Mouse (Mus musculus) megakaryocyte-erythroid progenitor cell, adult 5-6 weeks (primary cell): Measurements from ENCODE around the gene Trabd2b. TPM values are rescaled to one million over a fixed set of nuclear protein-coding genes. Genes with fewer than 3 reads are reported as not detected.

Experiments
- ATAC-seq: replicated peaks from 2 replicates; pipeline ENCODE4 v1.8.0; 2016; ENCODE audit warnings: mild to moderate bottlenecking, inconsistent platforms; ENCODE audit not compliant: severe bottlenecking, poor library complexity, low FRiP score, low TSS enrichment
- total RNA-seq, 2 experiments: library from RNA; stranded (forward) in 1 of 2; stranded (reverse) in 1 of 2; fragments of 200-1000, 215-1000 nt in 1 of 2; fragments of >200 nt in 1 of 2; fragmentation: Nextera tagmentation in 1 of 2; gene quantifications; 2 replicates each; pipeline ENCODE4 v1.2.3; 2014 to 2017

Gene Trabd2b
- total RNA-seq, 2 experiments from 2014 or later: not detected

DNA sequence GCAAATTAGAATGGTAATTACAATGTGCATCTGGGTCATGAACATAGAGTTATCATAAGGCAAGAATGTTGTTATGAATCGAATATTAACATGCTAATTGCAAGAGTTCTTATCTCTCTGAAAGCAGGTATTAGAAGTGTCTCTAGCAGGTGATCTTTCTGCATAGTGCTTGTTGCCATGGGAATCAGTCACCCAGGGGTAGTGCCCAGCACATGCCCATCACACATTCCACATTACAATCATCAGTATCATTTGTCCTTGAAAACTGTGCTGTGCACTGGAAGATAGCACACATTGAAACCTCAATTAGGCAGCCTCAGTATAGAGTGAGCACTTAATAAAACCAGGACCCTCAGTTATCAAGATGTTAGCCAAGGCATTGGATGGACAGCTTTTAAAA, 26.9 kb downstream of the Trabd2b start:
- ATAC-seq: no peak

DNA sequence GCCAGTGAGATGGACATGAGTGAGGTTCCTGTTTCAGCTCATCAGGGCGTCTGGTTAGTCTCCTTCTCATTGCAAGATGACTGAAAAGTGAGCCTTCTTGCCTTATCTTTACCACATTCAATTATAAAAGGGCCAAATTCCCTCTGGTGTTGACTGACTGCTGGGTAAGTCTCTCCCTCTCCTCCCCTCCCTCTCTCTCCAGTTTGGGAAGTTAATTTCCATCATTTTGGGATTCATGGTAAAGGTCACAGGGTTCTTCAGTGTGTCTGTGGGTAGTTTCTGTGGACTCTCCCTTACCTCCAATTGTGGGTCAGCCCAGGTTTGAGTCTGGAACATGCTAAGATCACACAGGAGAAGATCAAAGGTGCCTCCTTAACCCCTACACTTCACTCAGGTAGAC, 28.2 kb downstream of the Trabd2b start:
- no peak for ATAC-seq

DNA sequence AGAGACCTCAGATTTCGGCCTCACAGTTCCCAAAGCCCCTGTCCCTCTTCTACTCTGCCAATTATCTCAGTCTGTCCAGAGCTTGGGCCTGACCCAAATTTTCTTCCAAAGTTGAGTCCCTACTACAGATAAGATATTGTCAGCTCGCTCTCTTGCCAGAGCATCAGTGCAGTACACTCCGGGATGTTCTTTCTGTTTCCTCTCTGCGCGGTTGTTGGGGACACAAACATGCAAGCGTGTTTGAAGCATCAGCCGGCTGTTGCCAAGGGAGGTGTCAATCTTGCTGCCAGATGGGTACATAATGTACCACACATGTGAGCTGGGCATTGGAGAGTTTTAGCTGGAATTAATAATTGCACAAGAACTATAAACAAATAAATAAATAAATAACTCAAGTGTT, 28.9 kb downstream of the Trabd2b start:
- ATAC-seq: no peak

DNA sequence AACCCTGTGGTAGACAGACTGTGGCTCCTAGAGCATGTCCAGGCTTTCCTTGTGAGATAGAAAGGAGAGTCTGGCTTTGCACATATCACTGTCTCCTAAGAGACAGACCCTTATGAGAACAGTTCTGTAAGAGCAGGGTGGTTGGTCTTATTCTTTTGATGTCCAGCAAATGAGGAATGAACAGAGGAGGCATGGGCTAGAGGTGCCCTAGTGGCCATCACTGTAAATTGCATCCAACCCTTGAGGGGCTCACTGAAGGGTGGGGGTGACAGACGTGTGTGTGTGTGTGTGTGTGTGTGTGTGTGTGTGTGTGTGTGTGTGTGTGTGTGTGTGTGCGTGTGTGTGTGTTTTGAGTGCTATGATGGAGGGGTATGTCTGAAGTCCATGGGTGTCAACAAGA, 32.2 kb downstream of the Trabd2b start:
- 0 out of 2 replicates have a peak, but pooled peaks have one; percentile 47 for ATAC-seq

DNA sequence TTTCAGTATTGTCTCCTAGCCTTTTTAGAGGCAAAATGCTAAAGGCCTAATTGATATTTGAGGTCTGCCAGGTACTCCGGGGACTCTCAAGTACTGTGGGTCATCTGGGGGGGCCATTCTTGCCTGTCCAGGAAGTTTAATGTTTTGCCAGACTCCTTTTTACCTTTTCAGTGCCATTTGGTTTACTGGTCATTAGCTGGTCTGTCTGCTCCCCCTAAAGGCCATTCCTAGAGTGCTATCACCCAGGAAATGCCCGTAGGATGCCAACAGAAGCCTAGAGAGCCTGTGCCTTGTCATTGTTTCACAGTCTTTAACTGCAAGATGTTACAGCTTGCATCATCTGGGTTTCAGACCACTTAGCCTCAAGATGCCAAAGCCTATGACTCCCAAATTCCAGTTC, 35.7 kb downstream of the Trabd2b start:
- ATAC-seq: no peak

DNA sequence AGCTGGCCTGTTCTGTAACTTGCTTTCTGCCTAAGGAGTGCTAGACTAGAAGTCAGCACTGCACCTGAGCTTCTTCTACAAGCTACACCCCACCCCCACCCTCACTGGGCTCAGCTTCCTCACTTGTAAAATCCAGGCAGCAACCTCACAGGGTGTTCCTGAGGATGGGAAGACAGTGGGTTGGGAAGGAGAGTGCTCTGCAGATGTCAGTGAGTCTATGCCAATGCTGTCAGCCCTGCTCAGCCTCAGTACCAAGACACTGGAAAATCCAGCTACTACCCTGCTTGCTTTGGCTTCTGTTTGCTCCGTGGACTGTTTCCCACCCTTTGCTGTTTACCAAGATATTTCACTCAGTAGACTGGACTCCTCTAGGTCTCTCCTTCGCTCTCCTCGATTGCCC, 36.1 kb downstream of the Trabd2b start:
- ATAC-seq: no peak

DNA sequence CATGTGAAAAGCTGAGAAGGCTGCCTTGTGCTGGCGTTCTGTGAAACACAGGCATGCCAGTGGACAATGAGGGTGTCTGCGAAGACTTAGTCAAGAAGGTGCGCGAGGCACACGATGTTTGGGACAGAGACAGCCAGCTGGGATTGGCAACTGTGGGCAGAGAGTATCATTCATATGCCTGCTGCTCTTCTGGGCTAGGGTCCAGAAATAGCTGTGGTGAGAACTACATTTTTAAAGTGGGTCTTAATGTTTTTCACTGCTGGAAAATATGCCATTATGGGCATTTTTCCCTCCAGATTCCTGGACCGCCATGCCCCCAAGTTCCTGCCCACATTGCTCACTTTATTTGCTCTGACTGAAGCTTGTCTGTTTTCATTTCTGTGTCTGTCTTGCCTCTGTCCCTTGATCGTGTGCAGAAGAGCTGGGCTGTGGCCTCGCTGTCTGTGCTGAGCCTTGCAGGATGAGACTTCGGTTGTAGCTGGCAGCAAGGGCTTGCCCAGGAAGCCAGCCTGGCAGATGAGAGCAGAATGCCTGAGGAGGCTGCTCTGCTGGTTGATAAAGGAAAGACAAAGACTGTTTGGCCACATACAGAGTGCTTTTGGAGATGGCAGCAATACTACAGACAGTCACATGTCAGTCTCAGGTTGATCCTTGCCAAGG, 42.0 kb downstream of the Trabd2b start:
- ATAC-seq: no peak

DNA sequence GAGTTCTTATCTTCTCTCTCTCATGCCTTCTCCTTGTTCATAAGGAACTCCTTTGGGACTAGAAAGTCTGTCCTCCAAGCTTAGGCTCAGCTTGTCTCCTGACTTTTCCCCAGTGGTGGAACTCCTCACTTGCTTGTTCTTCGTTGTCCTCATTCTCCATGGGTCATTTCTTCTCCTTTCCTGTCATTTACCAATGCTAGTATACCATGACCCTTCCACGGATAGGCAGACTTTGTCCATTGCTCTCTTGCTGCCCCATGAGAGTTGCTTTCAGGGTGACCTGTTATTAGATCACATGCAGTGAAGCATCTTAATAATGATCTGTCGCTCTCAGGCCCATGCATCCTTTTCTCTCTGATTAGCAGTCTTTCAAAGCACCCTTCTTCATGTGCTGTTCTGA, 46.6 kb downstream of the Trabd2b start:
- no peak for ATAC-seq

DNA sequence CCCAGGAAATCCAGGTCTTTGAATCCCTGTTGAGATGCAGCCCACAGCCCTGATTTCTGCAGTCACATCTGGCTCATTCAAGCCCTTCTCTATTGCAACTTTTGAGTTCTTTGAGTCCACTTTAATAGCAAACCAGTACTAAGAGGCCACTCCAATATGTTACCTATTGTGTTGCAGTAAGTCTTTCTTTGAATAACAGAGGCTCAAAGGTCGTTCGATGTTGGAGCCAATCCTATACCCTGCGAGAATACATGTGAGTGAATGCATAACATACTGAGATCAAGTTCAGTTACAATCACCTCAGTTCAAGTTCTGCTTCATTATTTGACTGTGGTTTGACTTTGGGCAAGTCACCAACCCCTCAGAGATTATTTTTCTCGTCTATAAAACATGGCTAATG, 47.5 kb downstream of the Trabd2b start:
- no peak for ATAC-seq

DNA sequence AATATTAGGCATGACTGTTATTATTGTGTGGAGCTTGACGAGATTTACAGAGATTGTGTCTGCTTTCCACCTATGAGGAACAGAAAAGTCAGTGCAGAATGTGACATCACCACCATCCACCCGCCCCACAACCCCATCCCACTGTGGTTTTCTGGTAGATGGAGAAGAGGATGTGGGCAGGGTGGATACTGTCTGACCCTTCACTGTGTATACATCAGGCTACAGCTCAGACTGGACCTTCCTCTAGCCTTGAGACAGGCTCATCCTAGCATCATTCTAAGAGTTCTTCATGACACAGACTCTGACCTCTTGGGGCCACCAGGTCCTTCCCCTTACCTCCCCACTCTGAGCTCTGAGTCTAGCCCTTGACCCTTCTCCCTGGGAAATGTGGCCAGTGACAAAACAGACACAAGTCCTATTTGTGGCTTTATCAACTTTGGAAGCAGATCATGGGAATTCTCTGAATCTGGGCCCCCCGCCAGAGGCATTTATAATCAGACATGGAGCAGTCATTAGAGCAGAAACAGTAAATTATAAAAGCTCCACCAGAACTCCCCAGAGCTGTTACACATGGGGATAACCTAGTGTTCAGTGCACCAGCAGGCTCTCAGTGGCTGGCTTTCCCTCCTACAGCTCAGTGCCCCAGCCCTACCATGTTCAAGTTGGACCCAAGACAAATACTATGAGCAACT, 48.1 kb downstream of the Trabd2b start:
- ATAC-seq: no peak

DNA sequence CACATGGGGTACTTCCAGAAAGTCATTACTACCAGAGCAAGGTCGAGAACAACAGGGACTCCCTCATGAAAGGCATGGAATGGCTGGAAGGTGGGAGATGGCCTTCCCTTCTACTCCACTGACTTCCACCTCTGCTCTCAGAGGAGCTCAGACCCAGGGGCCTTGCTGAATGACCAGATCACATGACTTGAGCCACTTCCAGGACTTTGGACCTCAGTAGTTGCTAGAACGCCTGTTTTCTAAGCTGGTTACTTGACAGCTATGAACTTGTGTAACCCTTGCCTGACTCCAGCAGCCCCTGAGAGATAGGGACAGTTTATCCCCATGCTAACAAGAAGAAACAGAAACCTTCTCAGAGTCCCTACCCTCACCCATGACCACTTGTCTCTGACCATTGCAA, 50.6 kb downstream of the Trabd2b start:
- ATAC-seq: no peak

DNA sequence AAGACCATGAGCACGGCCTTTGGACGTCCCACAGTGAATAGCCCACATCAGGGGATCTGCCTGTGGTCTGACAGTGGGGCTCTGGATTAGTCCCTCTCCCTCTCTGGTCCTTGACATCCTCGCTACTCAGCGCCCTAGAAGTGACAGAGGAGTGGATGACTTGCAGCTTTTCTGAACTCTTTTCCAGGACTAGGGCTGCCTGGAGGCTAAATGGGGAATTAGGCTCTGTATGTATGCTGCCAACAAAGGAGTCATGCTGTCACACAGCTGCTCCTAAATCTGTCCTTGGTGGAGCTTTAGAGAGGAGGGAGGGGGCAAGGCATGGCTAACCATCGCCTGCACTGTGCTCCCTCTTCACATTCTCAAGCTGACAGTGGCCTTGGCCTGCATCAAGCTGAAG, 53.1 kb downstream of the Trabd2b start:
- no peak for ATAC-seq

DNA sequence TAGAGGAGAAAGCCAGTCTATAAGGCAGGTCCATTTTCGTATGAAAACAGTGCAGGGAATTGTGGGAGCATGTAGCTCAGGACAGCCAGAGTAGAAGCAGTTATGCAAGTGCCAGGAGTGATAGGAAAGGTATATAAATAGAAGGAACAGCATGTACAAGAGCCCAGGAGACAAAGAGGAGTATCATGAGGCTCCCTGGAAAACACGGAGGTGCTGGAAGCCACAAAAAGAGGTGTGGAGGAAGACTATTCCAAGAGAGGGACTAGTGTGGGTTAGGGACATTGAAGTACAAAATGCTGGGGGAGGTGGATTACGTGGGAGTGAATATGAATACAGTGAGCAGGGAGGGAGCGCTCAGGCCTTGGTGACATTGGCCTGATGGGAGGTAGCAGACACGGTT, 53.9 kb downstream of the Trabd2b start:
- no peak for ATAC-seq

DNA sequence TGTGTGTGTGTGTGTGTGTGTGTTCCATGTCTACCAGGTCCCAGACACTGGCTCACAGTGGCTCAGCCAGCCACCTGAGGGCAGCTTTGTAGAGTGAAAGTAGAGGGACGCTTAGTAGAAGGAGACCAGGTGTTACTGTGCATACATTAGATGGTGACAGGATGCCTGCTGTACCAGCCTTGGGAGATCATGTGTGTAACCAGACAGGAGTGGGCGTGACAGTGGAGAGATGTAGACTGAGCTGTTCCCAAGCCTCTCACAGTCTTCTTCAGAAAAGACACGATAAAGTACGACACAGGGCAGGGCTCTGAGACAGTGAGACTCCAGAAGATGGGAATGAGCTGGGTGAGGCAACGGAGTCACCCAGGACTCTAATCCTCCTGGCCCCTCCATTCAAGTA, 54.6 kb downstream of the Trabd2b start:
- no peak for ATAC-seq

DNA sequence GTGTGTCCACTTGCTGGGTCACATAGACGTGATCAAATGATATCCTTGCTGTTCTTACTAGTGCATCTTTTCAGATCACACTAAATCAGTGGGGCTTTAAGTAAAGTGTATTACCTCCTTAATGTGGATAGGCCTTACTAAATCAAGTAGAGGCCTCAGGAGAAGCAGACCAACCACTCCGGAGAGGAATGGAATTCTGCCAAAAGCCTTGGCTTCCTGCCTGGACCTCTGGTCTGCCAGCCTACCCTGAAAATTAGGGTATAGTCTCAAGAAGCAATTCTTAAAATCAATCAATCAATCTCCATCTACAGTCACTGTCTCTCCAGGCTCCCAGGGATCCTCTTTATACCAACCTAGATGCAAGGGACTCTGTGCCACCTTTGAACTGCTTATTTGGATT, 59.1 kb downstream of the Trabd2b start:
- no peak for ATAC-seq

DNA sequence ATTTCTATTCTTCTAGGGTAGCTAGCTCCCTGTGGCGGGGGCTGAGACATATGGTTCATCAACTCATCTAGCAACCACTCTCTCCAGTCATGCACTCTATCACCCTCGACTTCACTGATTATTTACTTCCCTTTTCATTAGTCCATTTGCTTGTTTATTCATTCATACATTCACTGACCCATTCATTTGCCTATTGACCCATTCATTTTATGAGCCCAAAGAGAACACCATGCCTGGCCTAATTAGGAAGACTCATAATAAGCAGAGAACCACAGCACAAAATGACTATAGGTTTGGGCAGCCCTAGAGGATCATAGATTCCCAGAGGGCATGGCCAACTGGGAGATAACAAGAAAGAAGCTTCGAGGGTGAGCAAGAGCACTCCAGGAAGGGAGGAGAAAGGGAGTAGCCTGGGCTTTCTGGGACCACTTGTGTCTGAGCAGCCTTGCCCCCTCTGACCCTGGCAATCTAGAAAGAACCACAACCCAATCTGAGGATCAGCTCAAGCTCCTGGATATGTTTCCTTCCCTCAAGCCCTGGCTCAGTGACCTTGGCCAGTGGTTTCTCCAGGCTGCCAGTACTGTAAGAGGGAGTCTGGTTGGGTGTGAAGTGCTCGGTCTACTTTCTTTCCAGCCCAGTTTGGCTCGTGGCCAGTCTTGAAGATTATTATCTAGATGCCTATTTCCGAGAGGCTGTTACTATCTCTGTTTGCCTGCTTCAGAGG, 61.0 kb downstream of the Trabd2b start:
- ATAC-seq: 0 out of 2 replicates have a peak, but pooled peaks have one; percentile 38

DNA sequence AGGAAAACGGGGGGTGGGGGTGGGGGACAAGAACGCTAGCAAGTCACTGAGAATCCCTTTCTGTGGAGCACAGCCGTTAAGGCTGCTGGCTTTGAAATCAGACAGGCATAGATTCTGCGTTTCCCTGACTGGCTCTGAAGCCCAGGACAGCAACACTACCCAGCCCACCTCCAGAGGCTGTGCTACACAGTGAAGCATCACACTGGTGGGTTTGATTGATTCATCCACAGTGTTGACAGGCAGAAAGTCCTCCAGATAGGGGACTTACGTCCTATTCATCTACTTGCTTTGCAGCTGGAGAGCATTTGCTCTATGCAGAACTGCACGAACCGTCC, 61.5 kb downstream of the Trabd2b start:
- no peak for ATAC-seq

DNA sequence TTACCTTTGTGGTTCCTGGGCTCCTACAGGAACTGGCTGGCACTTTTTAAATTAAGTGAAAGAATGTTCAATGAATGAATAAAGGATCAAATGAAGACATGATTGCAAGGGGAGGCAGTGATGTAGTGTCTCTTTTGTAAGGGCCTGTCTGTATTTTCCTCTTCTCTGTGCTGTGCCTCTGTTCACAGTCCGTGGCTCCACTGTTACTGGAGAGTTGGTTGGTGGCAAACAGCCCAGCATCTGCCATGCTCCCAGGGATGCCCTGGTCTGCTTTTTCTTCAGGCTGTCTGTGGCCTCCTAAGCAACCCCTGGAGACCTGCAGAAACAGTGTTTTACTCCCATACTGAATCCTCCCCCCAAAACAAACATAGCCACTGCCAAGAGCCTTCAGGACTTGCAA, 63.4 kb downstream of the Trabd2b start:
- no peak for ATAC-seq

DNA sequence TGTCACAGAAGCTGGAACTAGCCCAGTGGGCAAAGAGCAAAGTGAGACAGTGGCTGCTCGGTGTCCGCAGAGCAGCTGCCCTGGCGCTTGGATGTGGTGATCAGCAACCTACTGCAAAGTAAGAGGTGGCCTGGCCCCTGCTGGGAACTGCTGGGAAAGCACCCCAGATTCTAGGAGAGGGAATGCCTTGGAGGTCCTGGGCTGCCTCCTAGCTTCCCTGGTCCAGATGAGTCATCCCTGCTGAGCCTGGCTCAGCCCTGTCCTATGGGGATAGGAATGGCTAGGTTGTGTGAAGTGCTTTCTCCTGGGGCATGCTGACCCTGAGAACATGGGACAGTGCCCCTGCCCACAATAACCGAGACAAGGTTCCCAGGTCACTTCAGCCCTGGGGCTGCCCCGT, 65.6 kb downstream of the Trabd2b start:
- ATAC-seq: no peak

DNA sequence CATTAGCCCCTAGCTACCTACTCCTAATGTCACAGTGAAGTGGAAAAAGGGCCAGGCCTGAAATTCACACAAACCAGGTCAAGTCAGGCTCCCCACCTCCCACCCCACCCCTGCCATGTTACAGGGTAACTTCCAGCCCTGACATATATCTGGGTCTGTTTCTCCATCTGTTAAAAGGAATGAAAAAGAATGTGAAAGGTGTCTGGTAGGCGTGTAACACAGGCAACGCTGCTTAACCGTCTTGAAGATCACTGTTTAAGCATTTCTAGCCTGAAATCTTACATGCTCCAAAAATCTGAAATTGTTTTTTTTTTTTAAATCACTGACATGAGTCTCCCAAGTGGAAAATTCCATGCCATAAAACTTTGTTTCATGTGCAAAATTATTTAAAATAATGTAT, 69.8 kb downstream of the Trabd2b start:
- no peak for ATAC-seq
